Mouse (Mus musculus) thymus, adult 2 months (tissue): ENCODE data around the gene Hspbp1.

Experiments
- CTCF ChIP-seq: fragments of 200-500 bp; IDR thresholded peaks from 2 replicates; pipeline ENCODE4 v1.5.1; 2012; ENCODE audit warnings: mild to moderate bottlenecking, control low read depth, low read length, moderate library complexity, borderline replicate concordance; ENCODE audit not compliant: control insufficient read depth, poor library complexity, insufficient read depth; ENCODE audit errors: extremely low read depth
- POLR2A ChIP-seq: fragments of 200-500 bp; IDR thresholded peaks from 2 replicates; pipeline ENCODE4 v1.6.1; 2012; ENCODE audit warnings: mild to moderate bottlenecking, low read length, control low read depth, moderate library complexity; ENCODE audit not compliant: control insufficient read depth, poor library complexity, insufficient read depth; ENCODE audit errors: extremely low read depth

DNA sequence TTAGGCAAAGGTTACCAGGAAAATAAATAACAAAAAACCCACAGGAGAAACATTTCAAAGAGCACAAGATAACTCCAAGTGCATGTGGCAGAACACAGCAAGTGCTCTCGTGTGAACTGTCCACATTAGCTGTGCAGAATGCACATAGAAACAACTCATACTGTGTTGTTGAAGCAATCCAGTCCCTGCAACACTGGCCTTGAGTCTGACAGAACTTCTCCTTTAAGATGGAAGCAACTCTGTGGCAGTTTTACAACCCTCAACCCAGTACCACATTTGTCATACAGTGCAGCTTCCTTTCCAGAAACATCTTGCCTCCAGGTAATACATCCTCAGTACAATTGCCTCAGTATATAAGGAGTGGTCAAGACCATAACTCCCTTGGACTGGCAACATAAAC, 28.1 kb downstream of the Hspbp1 start:
- TF ChIP-seq CTCF (no peak), POLR2A (no peak)
